In genomic region chr3:68706307-68706706, GRCm38 (mm10) we compare ENCODE assay signal across 28 mouse cellular contexts. TPM values are rescaled to one million over a fixed set of nuclear protein-coding genes. Genes with fewer than 3 reads are reported as not detected.
A peak's percentile ranks its signal among the peaks of the same experiment; 100 is the strongest.
DNase-seq lines count a peak whose midpoint lies in the region; ATAC-seq and TF ChIP-seq lines count a peak whose summit lies in the region.
"Had no signal": no experiment of that assay in that cellular context is flagged by ENCODE, and none has a peak within 500 bp of the region (broad histone marks: within the 10 kb centered on the region; RNA-seq: fewer than 3 reads in every experiment).

No protein-coding gene starts in this region.

- peak; percentile 59 for DNase-seq in heart, adult 11 months
- no peak for DNase-seq in heart, postnatal 25 days (ENCODE audit: low spot score)
- DNase-seq in testis, postnatal 10 days (ENCODE audit: low spot score), result no peak
- DNase-seq: adrenal gland, adult 2 months; adrenal gland, postnatal 10 days; adrenal gland, postnatal 25 days; B cell, adult 2 months; cerebellum, adult 11 months; cerebellum, adult 18-20 months; cerebellum, adult 8-10 months; cerebellum, adult 9-11 months; cerebellum, postnatal 14 days; cerebellum, postnatal 36 days; embryo, embryonic 11 days; forebrain, postnatal 0 days had no signal

- TF ChIP-seq POLR2A in testis, adult 2 months (IDR thresholded peaks at IDR 0.05; ENCODE audit: control insufficient read depth, low read depth, low read length), result no peak

- peaks cover 3% of the 10 kb centered on the region; the same call in 1 of the 2 replicates for H3K4me1 ChIP-seq in testis, adult 2 months (ENCODE audit: control insufficient read depth, insufficient read depth, low read length)
- no peaks in the 10 kb centered on the region for H3K4me1 ChIP-seq in forebrain, embryonic 12.5 days
- H3K4me1 ChIP-seq: embryonic facial prominence, embryonic 15.5 days; forebrain, embryonic 10.5 days; forebrain, embryonic 13.5 days; forebrain, embryonic 15.5 days had no signal

- H3K27ac ChIP-seq in testis, adult 2 months (ENCODE audit: control insufficient read depth, insufficient read depth, low read depth, low read length), result no peak overlapping the region
- H3K27ac ChIP-seq in forebrain, embryonic 12.5 days, result no peak overlapping the region
- H3K27ac ChIP-seq: embryonic facial prominence, embryonic 13.5 days; embryonic facial prominence, embryonic 15.5 days; forebrain, embryonic 10.5 days; forebrain, embryonic 13.5 days; forebrain, embryonic 15.5 days had no signal

- WGBS in forebrain, embryonic 12.5 days, result 88% methylated on average over 10 of the region's 10 CpGs

- no peak for TF ChIP-seq CTCF in testis, adult 2 months (IDR thresholded peaks at IDR 0.05; ENCODE audit: control insufficient read depth, insufficient read depth, insufficient replicate concordance, low read depth, low read length)

- no peak overlapping the region for H3K9ac ChIP-seq in forebrain, embryonic 12.5 days
- H3K9ac ChIP-seq: embryonic facial prominence, embryonic 13.5 days; embryonic facial prominence, embryonic 15.5 days; forebrain, embryonic 13.5 days; forebrain, embryonic 15.5 days; forebrain, postnatal 0 days had no signal

- ATAC-seq in forebrain, embryonic 12.5 days (ENCODE audit: low FRiP score), result no peak
- ATAC-seq: forebrain, embryonic 13.5 days; forebrain, embryonic 15.5 days; forebrain, postnatal 0 days; Patski had no signal

- no peaks in the 10 kb centered on the region for H3K9me3 ChIP-seq in forebrain, embryonic 12.5 days
- H3K9me3 ChIP-seq: embryonic facial prominence, embryonic 13.5 days; embryonic facial prominence, embryonic 15.5 days; forebrain, embryonic 10.5 days; forebrain, embryonic 13.5 days; forebrain, embryonic 15.5 days had no signal

- peak overlapping the region; percentile 30; the same call in 1 of the 2 replicates for H3K4me3 ChIP-seq in testis, adult 2 months (ENCODE audit: control insufficient read depth, low read depth, low read length)
- H3K4me3 ChIP-seq in forebrain, embryonic 12.5 days (replicated peaks), result no peak overlapping the region
- H3K4me3 ChIP-seq: embryonic facial prominence, embryonic 13.5 days; embryonic facial prominence, embryonic 15.5 days; erythroblast, embryonic 14.5 days; forebrain, embryonic 10.5 days; forebrain, embryonic 13.5 days; forebrain, embryonic 15.5 days had no signal

- H3K4me2 ChIP-seq in forebrain, embryonic 12.5 days, result no peak overlapping the region
- H3K4me2 ChIP-seq: embryonic facial prominence, embryonic 13.5 days; embryonic facial prominence, embryonic 15.5 days; forebrain, embryonic 13.5 days; forebrain, embryonic 15.5 days had no signal

- no peaks in the 10 kb centered on the region for H3K27me3 ChIP-seq in testis, adult 2 months (ENCODE audit: control insufficient read depth, insufficient read depth, low read length)
- no peaks in the 10 kb centered on the region for H3K27me3 ChIP-seq in forebrain, embryonic 12.5 days
- H3K27me3 ChIP-seq: CH12.LX; embryonic facial prominence, embryonic 13.5 days; embryonic facial prominence, embryonic 15.5 days; forebrain, embryonic 13.5 days; forebrain, embryonic 15.5 days; Patski had no signal

- no peaks in the 10 kb centered on the region for H3K36me3 ChIP-seq in testis, adult 2 months (ENCODE audit: control insufficient read depth, insufficient read depth, low read length)
- no peaks in the 10 kb centered on the region for H3K36me3 ChIP-seq in forebrain, embryonic 12.5 days (replicated peaks)
- H3K36me3 ChIP-seq: embryonic facial prominence, embryonic 13.5 days; embryonic facial prominence, embryonic 15.5 days; forebrain, embryonic 10.5 days; forebrain, embryonic 15.5 days; G1E had no signal

- intact Hi-C loops in heart, postnatal 25 days (cut with DNase I), result loop anchor here (10.0 kb wide), 1 partner anchor 232 kb away; no protein-coding TSS in a partner anchor

RNA-seq across cellular contexts. Expression of gene Il12a, which starts 15.9 kb away (rescaled TPM):
- under 1 TPM in 1 of 2 experiments, not detected in 1; 0.39 TPM for total RNA-seq in heart, postnatal 25 days (2021)
- polyA plus RNA-seq in testis, adult 2 months (2012; rRNA removed), result 0.07 and 0.25 TPM in 2 replicates
- polyA plus RNA-seq in forebrain, embryonic 12.5 days (2016; fragmentation: Nextera tagmentation; extraction: Ambion mirVana), result 0.24 TPM in 1 of 2 replicates, not detected in the other
- total RNA-seq: forebrain, postnatal 0 days had no signal
- polyA plus RNA-seq: adrenal gland, adult 2 months; brain, embryonic 14.5 days; embryonic facial prominence, embryonic 11.5 days; erythroblast, embryonic 14.5 days; forebrain, postnatal 0 days; G1E; Patski had no signal
